Mouse (Mus musculus) embryo, embryonic 11.5 days (tissue): ENCODE results near the gene Capn1.

Source experiments
- DNase-seq: peaks from one replicate; pipeline ENCODE4 v3.0.0-alpha.2; 2012; ENCODE audit warnings: low read depth, low spot score

The Capn1 gene

GRCm38 (mm10) chr19:5954031-5954710 is 61.5 kb downstream of the Capn1 start:
- no peak for DNase-seq

GRCm38 (mm10) chr19:5953201-5953770 is 62.4 kb downstream of the Capn1 start:
- DNase-seq, result no peak

- DNase-seq, result no peak
Measured at GRCm38 (mm10) chr19:5952071-5952691, 63.5 kb downstream of the Capn1 start.

GRCm38 (mm10) chr19:5951631-5952030 is 64.1 kb downstream of the Capn1 start:
- no peak for DNase-seq

GRCm38 (mm10) chr19:5950218-5950617 is 65.5 kb downstream of the Capn1 start:
- no peak for DNase-seq

- DNase-seq, result no peak
Measured at GRCm38 (mm10) chr19:5945891-5946290, 69.8 kb downstream of the Capn1 start.

GRCm38 (mm10) chr19:5945027-5945426 is 70.7 kb downstream of the Capn1 start:
- DNase-seq, result no peak

GRCm38 (mm10) chr19:5944145-5944544 is 71.6 kb downstream of the Capn1 start:
- DNase-seq, result no peak

- DNase-seq, result no peak
Measured at GRCm38 (mm10) chr19:5943404-5943803, 72.3 kb downstream of the Capn1 start.

GRCm38 (mm10) chr19:5942581-5942980 is 73.1 kb downstream of the Capn1 start:
- DNase-seq, result no peak

GRCm38 (mm10) chr19:5940656-5941055 is 75.0 kb downstream of the Capn1 start:
- no peak for DNase-seq

GRCm38 (mm10) chr19:5940173-5940572 is 75.5 kb downstream of the Capn1 start:
- no peak for DNase-seq

- DNase-seq, result no peak
Measured at GRCm38 (mm10) chr19:5939715-5940114, 76.0 kb downstream of the Capn1 start.
